Comparison of ENCODE assay signal across 9 mouse cellular contexts in genomic region chr6:142514912-142515311, GRCm38 (mm10). TPM values are rescaled to one million over a fixed set of nuclear protein-coding genes. Genes with fewer than 3 reads are reported as not detected.
DNase-seq lines count a peak whose midpoint lies in the region; ATAC-seq lines count a peak whose summit lies in the region.
"Had no signal": no experiment of that assay in that cellular context is flagged by ENCODE, and none has a peak within 500 bp of the region (broad histone marks: within the 10 kb centered on the region; RNA-seq: fewer than 3 reads in every experiment).

No protein-coding gene starts in this region.

- no peaks in the 10 kb centered on the region for H3K36me3 ChIP-seq in midbrain, embryonic 11.5 days (ENCODE audit: control insufficient read depth, insufficient read depth, low read length)
- H3K36me3 ChIP-seq in midbrain, embryonic 16.5 days (ENCODE audit: control insufficient read depth, insufficient read depth, low read length): no peaks in the 10 kb centered on the region
- no peaks in the 10 kb centered on the region for H3K36me3 ChIP-seq in embryonic facial prominence, embryonic 11.5 days (replicated peaks; ENCODE audit: control insufficient read depth, insufficient read depth, low read depth, low read length)

- peak; percentile 32 to 48 for DNase-seq in adrenal gland, adult 18-20 months (ENCODE audit: low spot score in 2 of 2)
- no peak for DNase-seq in adrenal gland, postnatal 4 days (ENCODE audit: low spot score in 2 of 2)
- DNase-seq in midbrain, embryonic 11.5 days (ENCODE audit: low spot score, missing footprints): peak; percentile 92
- peak; percentile 56 for DNase-seq in embryonic facial prominence, embryonic 11.5 days (ENCODE audit: low spot score)
- peak; percentile 46 to 83 for DNase-seq in layer of hippocampus, postnatal 25 days (ENCODE audit: extremely low spot score in 1 of 2, low spot score in 1 of 2)
- DNase-seq in spleen, postnatal 36 days (ENCODE audit: low spot score in 2 of 2): no peak

- no peaks in the 10 kb centered on the region; the same call in 1 of the 2 replicates for H3K27me3 ChIP-seq in midbrain, embryonic 11.5 days (ENCODE audit: control insufficient read depth, insufficient read depth, low read length)
- peaks cover 5% of the 10 kb centered on the region for H3K27me3 ChIP-seq in midbrain, embryonic 16.5 days (ENCODE audit: control insufficient read depth, insufficient read depth, low read depth, low read length)
- H3K27me3 ChIP-seq in embryonic facial prominence, embryonic 11.5 days (ENCODE audit: control insufficient read depth, insufficient read depth, low read length): no peaks in the 10 kb centered on the region

- no peaks in the 10 kb centered on the region for H3K9me3 ChIP-seq in midbrain, embryonic 11.5 days (ENCODE audit: control insufficient read depth, low read length)
- no peaks in the 10 kb centered on the region for H3K9me3 ChIP-seq in midbrain, embryonic 16.5 days (replicated peaks; ENCODE audit: control insufficient read depth, low read length, poor library complexity, severe bottlenecking)
- no peaks in the 10 kb centered on the region for H3K9me3 ChIP-seq in embryonic facial prominence, embryonic 11.5 days (replicated peaks; ENCODE audit: control insufficient read depth, low read length)

- H3K4me1 ChIP-seq in midbrain, embryonic 11.5 days (ENCODE audit: control insufficient read depth, insufficient read depth, low read length): peaks cover 4% of the 10 kb centered on the region; the same call in 1 of the 2 replicates
- no peaks in the 10 kb centered on the region for H3K4me1 ChIP-seq in midbrain, embryonic 16.5 days (ENCODE audit: control insufficient read depth, insufficient read depth, low read length)
- H3K4me1 ChIP-seq in embryonic facial prominence, embryonic 11.5 days (ENCODE audit: control insufficient read depth, insufficient read depth, low read length): no peaks in the 10 kb centered on the region

- no peak overlapping the region for H3K9ac ChIP-seq in midbrain, embryonic 11.5 days (ENCODE audit: low read length)
- H3K9ac ChIP-seq in midbrain, embryonic 16.5 days (ENCODE audit: low read depth, low read length): no peak overlapping the region
- H3K9ac ChIP-seq in embryonic facial prominence, embryonic 11.5 days (replicated peaks; ENCODE audit: low read length): no peak overlapping the region

- no peak overlapping the region for H3K4me2 ChIP-seq in midbrain, embryonic 11.5 days
- H3K4me2 ChIP-seq in midbrain, embryonic 16.5 days (ENCODE audit: low read length): no peak overlapping the region
- no peak overlapping the region for H3K4me2 ChIP-seq in embryonic facial prominence, embryonic 11.5 days (ENCODE audit: low read depth, low read length)

- WGBS in midbrain, embryonic 11.5 days: 4% methylated on average over 10 of the region's 10 CpGs
- 1% methylated on average over 10 of the region's 10 CpGs for WGBS in midbrain, embryonic 16.5 days
- 4% methylated on average over 10 of the region's 10 CpGs for WGBS in embryonic facial prominence, embryonic 11.5 days

- ATAC-seq in midbrain, embryonic 11.5 days (ENCODE audit: low FRiP score): peak; percentile 39; the same call in 1 of the 2 replicates
- ATAC-seq in midbrain, embryonic 16.5 days: no peak
- ATAC-seq in embryonic facial prominence, embryonic 11.5 days (replicated peaks; ENCODE audit: insufficient number of reproducible peaks, low FRiP score, low TSS enrichment, low read depth): 0 out of 2 replicates have a peak, but pooled peaks have one; percentile 2
- 0 out of 2 replicates have a peak, but pooled peaks have one; percentile 36 for ATAC-seq in megakaryocyte, adult 5-6 weeks (ENCODE audit: poor library complexity, severe bottlenecking)

- H3K27ac ChIP-seq in midbrain, embryonic 11.5 days (ENCODE audit: low read depth, low read length): no peak overlapping the region
- no peak overlapping the region for H3K27ac ChIP-seq in midbrain, embryonic 16.5 days (ENCODE audit: low read length)
- H3K27ac ChIP-seq in embryonic facial prominence, embryonic 11.5 days (replicated peaks; ENCODE audit: low read depth, low read length): no peak overlapping the region

- H3K4me3 ChIP-seq in midbrain, embryonic 11.5 days (ENCODE audit: low read depth, low read length): no peak overlapping the region
- H3K4me3 ChIP-seq in midbrain, embryonic 16.5 days (ENCODE audit: low read depth, low read length): no peak overlapping the region
- no peak overlapping the region for H3K4me3 ChIP-seq in embryonic facial prominence, embryonic 11.5 days (ENCODE audit: low read depth, low read length)

RNA-seq across cellular contexts. Expression of gene Ldhb, which starts 7.2 kb away (rescaled TPM):
- 100 to 1,000 TPM; 208 to 422 TPM for total RNA-seq in adrenal gland, adult 18-20 months (2021)
- 100 to 1,000 TPM; 148 to 257 TPM for total RNA-seq in adrenal gland, postnatal 4 days (2021)
- polyA plus RNA-seq in midbrain, embryonic 11.5 days (2014; fragmentation: Nextera tagmentation; extraction: Ambion mirVana): 363 and 385 TPM in 2 replicates
- polyA plus RNA-seq in midbrain, embryonic 16.5 days (2015; fragmentation: Nextera tagmentation; extraction: Ambion mirVana): 407 and 436 TPM in 2 replicates
- 486 and 515 TPM in 2 replicates for polyA plus RNA-seq in embryonic facial prominence, embryonic 11.5 days (2014; fragmentation: Nextera tagmentation; extraction: Ambion mirVana)
- total RNA-seq in layer of hippocampus, postnatal 25 days (2021): 100 to 1,000 TPM; 502 to 563 TPM
- total RNA-seq in megakaryocyte, adult 5-6 weeks (2015): 38.8 and 41.7 TPM in 2 replicates
- 26.8 and 28.5 TPM in 2 replicates for total RNA-seq in megakaryocyte, adult 5-6 weeks (2017)

RNA-seq across cellular contexts. Expression of gene Gys2, which starts 42.0 kb away (rescaled TPM):
- 10 to 100 TPM; 11.9 to 25.7 TPM for total RNA-seq in adrenal gland, adult 18-20 months (2021)
- total RNA-seq in adrenal gland, postnatal 4 days (2021): 10 to 100 TPM in 1 of 2 experiments, under 1 TPM in 1; 0.50 to 13.2 TPM
- polyA plus RNA-seq in midbrain, embryonic 11.5 days (2014; fragmentation: Nextera tagmentation; extraction: Ambion mirVana): 0.12 and 0.14 TPM in 2 replicates
- polyA plus RNA-seq in midbrain, embryonic 16.5 days (2015; fragmentation: Nextera tagmentation; extraction: Ambion mirVana): 0.09 TPM in 1 of 2 replicates, not detected in the other
- not detected in 2 replicates for polyA plus RNA-seq in embryonic facial prominence, embryonic 11.5 days (2014; fragmentation: Nextera tagmentation; extraction: Ambion mirVana)
- total RNA-seq in layer of hippocampus, postnatal 25 days (2021): under 1 TPM; 0.22 to 0.31 TPM
- not detected in 2 replicates for total RNA-seq in megakaryocyte, adult 5-6 weeks (2015)
- not detected in 2 replicates for total RNA-seq in megakaryocyte, adult 5-6 weeks (2017)
- polyA plus RNA-seq: limb, embryonic 14.5 days had no signal

RNA-seq across cellular contexts. Expression of gene Kcnj8, which starts 56.5 kb away (rescaled TPM):
- 10 to 100 TPM in 1 of 2 experiments, 1 to 10 TPM in 1; 6.4 to 10.9 TPM for total RNA-seq in adrenal gland, adult 18-20 months (2021)
- total RNA-seq in adrenal gland, postnatal 4 days (2021): 10 to 100 TPM; 16.5 to 16.8 TPM
- polyA plus RNA-seq in midbrain, embryonic 11.5 days (2014; fragmentation: Nextera tagmentation; extraction: Ambion mirVana): 6.6 and 8.2 TPM in 2 replicates
- polyA plus RNA-seq in midbrain, embryonic 16.5 days (2015; fragmentation: Nextera tagmentation; extraction: Ambion mirVana): 14.7 and 15.4 TPM in 2 replicates
- polyA plus RNA-seq in embryonic facial prominence, embryonic 11.5 days (2014; fragmentation: Nextera tagmentation; extraction: Ambion mirVana): 2.8 and 3.2 TPM in 2 replicates
- total RNA-seq in layer of hippocampus, postnatal 25 days (2021): 1 to 10 TPM; 1.5 to 1.6 TPM
- total RNA-seq in megakaryocyte, adult 5-6 weeks (2015): 0.36 TPM in 1 of 2 replicates, not detected in the other
- 0.12 and 0.40 TPM in 2 replicates for total RNA-seq in megakaryocyte, adult 5-6 weeks (2017)

Comparison
In these comparisons a context has a peak if more than half of its experiments do, and no peak if none do; other contexts are left out.
1. DNase-seq: peak in adrenal gland, adult 18-20 months (2 of 2), midbrain, embryonic 11.5 days (single experiment), embryonic facial prominence, embryonic 11.5 days (single experiment) and layer of hippocampus, postnatal 25 days (2 of 2); none in adrenal gland, postnatal 4 days (0 of 2) and spleen, postnatal 36 days (0 of 2).